Mouse (Mus musculus) liver, adult 2 months (tissue): Measurements from ENCODE around the gene Cox6b2. TPM values are rescaled to one million over a fixed set of nuclear protein-coding genes. Genes with fewer than 3 reads are reported as not detected.
"Not testable (repeated sequence)": the region's sequence is repeated elsewhere in the genome, so short reads cannot be mapped to it uniquely, and the experiment has no call there.

Source experiments
- DNase-seq: peaks from one replicate; pipeline ENCODE4 v3.0.0-alpha.2; 2011; ENCODE audit warnings: low read depth, low spot score; ENCODE audit errors: extremely low read depth
- H3K27ac ChIP-seq: fragments of 200-500 bp; replicated peaks from 2 replicates; pipeline ENCODE4 v1.5.1; 2012; ENCODE audit warnings: low read depth, mild to moderate bottlenecking, control low read depth, inconsistent platforms, low read length; ENCODE audit not compliant: insufficient read depth
- H3K27me3 ChIP-seq: fragments of 200-500 bp; 2 replicates; pipeline ENCODE4 v1.6.1; 2012; ENCODE audit warnings: mild to moderate bottlenecking, moderate library complexity, low read length, inconsistent platforms; ENCODE audit not compliant: control insufficient read depth, insufficient read depth
- H3K36me3 ChIP-seq: fragments of 200-500 bp; 2 replicates; pipeline ENCODE4 v1.6.1; 2012; ENCODE audit warnings: low read length, inconsistent platforms; ENCODE audit not compliant: control insufficient read depth, insufficient read depth
- H3K4me1 ChIP-seq: fragments of 200-500 bp; 2 replicates; pipeline ENCODE4 v1.6.1; 2011; ENCODE audit warnings: low read length; ENCODE audit not compliant: control insufficient read depth, insufficient read depth
- H3K4me3 ChIP-seq: fragments of 200-500 bp; 2 replicates; pipeline ENCODE4 v1.5.1; 2011; ENCODE audit warnings: low read depth, mild to moderate bottlenecking, control low read depth, low read length, moderate library complexity; ENCODE audit not compliant: insufficient read depth
- H3K79me2 ChIP-seq: fragments of 200-500 bp; 2 replicates; pipeline ENCODE4 v1.6.1; 2012; ENCODE audit warnings: inconsistent platforms, mild to moderate bottlenecking, low read length, moderate library complexity; ENCODE audit not compliant: control insufficient read depth, insufficient read depth
- H3K9ac ChIP-seq: fragments of 200-500 bp; 2 replicates; pipeline ENCODE4 v1.6.1; 2012; ENCODE audit warnings: low read depth, mild to moderate bottlenecking, control low read depth, inconsistent platforms, low read length
- CTCF ChIP-seq: fragments of 200-500 bp; IDR thresholded peaks from 2 replicates; pipeline ENCODE4 v1.5.1; 2011; ENCODE audit warnings: low read depth, low read length, control low read depth
- POLR2A ChIP-seq: fragments of 200-500 bp; IDR thresholded peaks from 2 replicates; pipeline ENCODE4 v1.6.1; 2011; ENCODE audit warnings: low read length, control low read depth; ENCODE audit not compliant: insufficient read depth; ENCODE audit errors: extremely low read depth
- WGBS: fragments of 180-500 bp; shearing (Covaris S2); methylation state at CpG from one replicate; pipeline ENCODE4 v1.1.7; 2018; 5-methylcytosine and 5-hydroxymethylcytosine counted together
- polyA plus RNA-seq: library from polyadenylated mRNA; depleted of rRNA; stranded (reverse); fragments of >200 nt; gene quantifications from 2 replicates; pipeline ENCODE4 v1.2.3, GENCODE M21; 2012; rRNA removed
- total RNA-seq: library from RNA; depleted of rRNA; stranded (reverse); fragments of >200 nt; gene quantifications from 2 replicates; pipeline ENCODE4 v1.2.3, GENCODE M21; 2014; rRNA removed

Gene Cox6b2
- total RNA-seq (not detected in 2 replicates), polyA plus RNA-seq (0.67 and 1.3 TPM in 2 replicates)

- H3K27ac ChIP-seq = no peak within 1 kb of the TSS
- TF ChIP-seq CTCF (no peak), POLR2A (no peak)
- H3K9ac ChIP-seq = no peak within 1 kb of the TSS
- H3K79me2 ChIP-seq = no peaks in the 10 kb centered on the region
- 15% methylated on average over 24 of the region's 24 CpGs for WGBS
- H3K36me3 ChIP-seq = no peaks in the 10 kb centered on the region
- no peak for DNase-seq
- H3K4me3 ChIP-seq = peak within 1 kb of the TSS; percentile 32; the same call in 1 of the 2 replicates
- no peaks in the 10 kb centered on the region for H3K27me3 ChIP-seq
- no peaks in the 10 kb centered on the region; the same call in 1 of the 2 replicates for H3K4me1 ChIP-seq
These were observed at the start of gene Cox6b2 for GRCm38 (mm10) chr7:4752821-4753570. TSS of gene Cox6b2 (minus strand) at chr7:4753094.

DNA sequence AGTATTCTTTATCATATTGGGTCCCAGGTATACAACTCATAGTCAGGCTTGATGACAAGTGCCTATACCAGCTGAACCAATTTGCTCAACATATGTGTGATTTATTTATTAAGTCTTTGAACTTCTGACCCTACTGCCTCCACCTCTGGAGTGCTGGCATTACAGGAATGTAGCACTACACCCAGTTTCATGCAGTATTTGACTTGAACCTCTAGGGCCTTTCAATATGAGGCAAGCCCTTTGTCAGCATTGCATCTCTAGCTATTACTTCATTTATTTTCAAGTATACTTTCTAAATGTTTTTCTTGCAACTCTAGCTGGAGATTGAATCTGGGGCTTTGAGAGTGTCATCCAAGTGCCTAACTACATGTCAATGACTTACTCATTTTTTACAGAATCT is 49.4 kb upstream of the Cox6b2 start:
- Histone ChIP-seq H3K9ac (no peak overlapping the region), H3K79me2 (no peaks in the 10 kb centered on the region), H3K4me3 (no peak overlapping the region), H3K27ac (no peak overlapping the region), H3K36me3 (peaks cover 18% of the 10 kb centered on the region), H3K27me3 (no peaks in the 10 kb centered on the region), H3K4me1 (no peaks in the 10 kb centered on the region)
- TF ChIP-seq CTCF (no peak), POLR2A (no peak)
- no peak for DNase-seq

DNA sequence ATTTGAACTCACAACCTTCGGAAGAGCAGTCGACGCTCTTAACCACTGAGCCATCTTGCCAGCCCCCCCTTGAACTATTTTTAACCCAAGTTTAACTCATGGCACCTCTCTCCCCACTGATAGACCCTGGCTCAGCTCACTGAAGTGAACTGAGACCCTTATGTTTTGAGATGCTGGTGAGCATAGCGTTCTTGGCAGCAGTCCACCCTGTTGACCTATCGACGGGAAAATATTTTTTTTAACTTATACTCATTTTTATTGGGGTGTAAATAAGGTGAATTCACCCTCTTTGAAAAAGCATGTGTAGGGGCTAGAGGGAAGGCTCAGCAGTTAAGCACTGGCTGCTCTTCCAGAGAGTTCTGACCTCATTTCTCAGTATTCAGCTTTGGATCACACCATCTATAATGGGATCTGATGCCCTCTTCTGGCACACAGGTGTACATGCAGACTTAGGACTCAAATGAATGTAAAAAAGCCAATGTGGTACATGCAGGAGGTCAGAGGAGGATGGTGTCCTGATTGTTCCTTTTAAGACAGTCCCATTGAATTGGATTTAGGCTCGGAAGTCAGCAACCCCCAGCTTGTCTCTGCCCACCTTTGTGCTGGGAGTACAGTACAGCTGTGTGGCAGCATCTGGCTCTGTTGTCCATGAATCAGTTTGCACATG is 43.0 kb upstream of the Cox6b2 start:
- H3K4me1 ChIP-seq = peaks cover 5% of the 10 kb centered on the region; the same call in 1 of the 2 replicates
- no peak overlapping the region for H3K27ac ChIP-seq
- no peak overlapping the region for H3K9ac ChIP-seq
- 67% methylated on average over 7 of the region's 7 CpGs for whole genome bisulfite sequencing
- H3K79me2 ChIP-seq = 0 out of 2 replicates have a peak, but pooled peaks cover 4% of the 10 kb centered on the region
- TF ChIP-seq CTCF (peak; percentile 61), POLR2A (no peak)
- H3K4me3 ChIP-seq = no peak overlapping the region
- H3K36me3 ChIP-seq = peaks cover 12% of the 10 kb centered on the region; the same call in 1 of the 2 replicates
- H3K27me3 ChIP-seq = no peaks in the 10 kb centered on the region
- peak; percentile 61 for DNase-seq

DNA sequence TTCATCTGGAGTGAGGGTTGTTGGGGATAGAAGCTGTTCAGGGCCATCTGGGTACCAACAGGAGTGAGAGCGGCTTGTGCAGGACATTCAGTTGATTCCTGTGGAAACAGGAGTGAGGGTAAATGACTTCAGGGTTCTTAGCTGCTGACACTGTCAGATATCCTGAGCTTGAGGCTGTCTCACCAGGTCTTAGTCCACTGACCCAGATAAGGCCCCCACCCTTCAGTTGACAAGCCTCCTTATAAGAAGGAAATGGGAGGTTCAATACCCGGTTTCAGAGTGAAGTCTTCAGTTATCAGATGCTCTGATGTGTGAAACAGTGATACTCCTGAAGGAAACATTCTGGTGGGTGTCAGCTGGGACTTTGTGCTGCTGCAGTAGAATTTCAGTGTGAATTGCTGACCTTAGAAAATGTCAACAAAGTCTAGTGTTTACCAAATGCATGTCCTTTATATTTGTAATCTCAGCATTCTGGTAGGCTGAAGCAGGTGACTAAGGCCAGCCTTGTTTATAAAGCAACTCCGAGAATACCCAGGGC is 41.8 kb upstream of the Cox6b2 start:
- DNase-seq = no peak
- H3K4me1 ChIP-seq = peaks cover 9% of the 10 kb centered on the region
- H3K4me3 ChIP-seq = no peak overlapping the region
- no peaks in the 10 kb centered on the region for H3K27me3 ChIP-seq
- TF ChIP-seq POLR2A = no peak
- no peak for TF ChIP-seq CTCF
- H3K36me3 ChIP-seq = peaks cover 12% of the 10 kb centered on the region; the same call in 1 of the 2 replicates
- WGBS = 70% methylated on average over 3 of the region's 3 CpGs
- no peak overlapping the region for H3K27ac ChIP-seq
- H3K9ac ChIP-seq = no peak overlapping the region
- H3K79me2 ChIP-seq = 0 out of 2 replicates have a peak, but pooled peaks cover 4% of the 10 kb centered on the region

- Histone ChIP-seq H3K27me3 (no peaks in the 10 kb centered on the region), H3K27ac (no peak overlapping the region), H3K4me3 (peak overlapping the region; percentile 82), H3K4me1 (peaks cover 10% of the 10 kb centered on the region), H3K9ac (peak overlapping the region; percentile 86), H3K36me3 (peaks cover 12% of the 10 kb centered on the region; the same call in 1 of the 2 replicates), H3K79me2 (0 out of 2 replicates have a peak, but pooled peaks cover 7% of the 10 kb centered on the region)
- DNase-seq = no peak
- TF ChIP-seq POLR2A (no peak), CTCF (no peak)
- 37% methylated on average over 4 of the region's 4 CpGs for WGBS
These were observed 40.8 kb upstream of the Cox6b2 start for GRCm38 (mm10) chr7:4793674-4794073.

DNA sequence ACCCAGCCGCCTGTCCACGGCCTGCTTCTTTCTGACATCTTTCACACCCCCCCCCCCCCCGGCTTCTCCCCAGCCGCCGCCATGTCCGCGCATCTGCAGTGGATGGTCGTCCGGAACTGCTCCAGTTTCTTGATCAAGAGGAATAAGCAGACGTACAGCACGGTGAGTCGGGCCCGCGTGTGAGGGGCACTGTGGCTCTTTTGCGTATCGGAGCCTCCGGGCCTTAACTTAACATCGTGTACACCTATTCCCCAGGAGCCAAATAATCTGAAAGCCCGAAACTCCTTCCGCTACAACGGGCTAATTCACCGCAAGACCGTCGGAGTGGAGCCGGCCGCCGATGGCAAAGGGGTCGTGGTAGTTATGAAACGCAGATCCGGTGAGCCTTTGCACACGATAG is 40.4 kb upstream of the Cox6b2 start:
- not testable (repeated sequence) for H3K27me3 ChIP-seq, DNase-seq, H3K79me2 ChIP-seq
- Histone ChIP-seq H3K4me1 (peaks cover 15% of the 10 kb centered on the region), H3K36me3 (peaks cover 12% of the 10 kb centered on the region; the same call in 1 of the 2 replicates), H3K9ac (peak overlapping the region; percentile 86), H3K4me3 (peak overlapping the region; percentile 82), H3K27ac (peak overlapping the region; percentile 65; the same call in 1 of the 2 replicates)
- under 1% methylated on average over 31 of the region's 31 CpGs for WGBS
